Mouse (Mus musculus): ENCODE data around the gene Twf2. TPM values are rescaled to one million over a fixed set of nuclear protein-coding genes. Genes with fewer than 3 reads are reported as not detected.

Gene Twf2
- total and polyA plus RNA-seq, 3 experiments: 66.8 to 101 TPM; not detected in 1

DNA sequence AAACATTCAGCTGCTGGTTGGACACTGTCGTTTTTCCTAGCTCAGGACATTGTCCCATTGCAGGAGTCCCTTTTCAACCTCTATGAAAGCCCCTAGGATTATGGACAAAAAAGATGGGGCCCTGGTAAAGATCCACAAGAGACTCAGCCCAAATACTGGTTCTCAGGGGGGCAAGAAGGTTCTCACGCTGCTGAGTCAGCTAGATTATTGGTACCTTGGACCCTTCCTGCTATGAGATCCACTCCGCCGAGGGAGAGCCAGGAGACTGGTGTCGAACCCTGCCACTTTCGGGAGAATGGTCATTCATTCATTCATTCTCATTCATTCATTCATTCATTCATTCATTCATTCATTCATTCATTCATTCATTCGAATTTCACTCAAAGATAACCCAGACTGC, 14.1 kb downstream of the Twf2 start:
- H3K36me3 ChIP-seq (ENCODE audit: control insufficient read depth in 1 of 2, insufficient read depth in 2 of 2, low read length in 2 of 2): no peaks in the 10 kb centered on the region; a peak in 1 of 4 replicates
- TF ChIP-seq RCOR1 (IDR thresholded peaks at IDR 0.05; ENCODE audit: low read depth, low read length) (no peak), MAFK (IDR thresholded peaks at IDR 0.05; ENCODE audit: borderline replicate concordance, low read depth, low read length) (0 out of 2 replicates have a peak, but pooled peaks have one; percentile 20), NELFE (IDR thresholded peaks at IDR 0.05; ENCODE audit: low read depth, low read length) (no peak), GABPA (IDR thresholded peaks at IDR 0.05; ENCODE audit: low read depth, low read length) (no peak)
- no peaks in the 10 kb centered on the region for H3K4me1 ChIP-seq (ENCODE audit: control insufficient read depth in 1 of 2, insufficient read depth in 2 of 2, low read length in 2 of 2)

DNA sequence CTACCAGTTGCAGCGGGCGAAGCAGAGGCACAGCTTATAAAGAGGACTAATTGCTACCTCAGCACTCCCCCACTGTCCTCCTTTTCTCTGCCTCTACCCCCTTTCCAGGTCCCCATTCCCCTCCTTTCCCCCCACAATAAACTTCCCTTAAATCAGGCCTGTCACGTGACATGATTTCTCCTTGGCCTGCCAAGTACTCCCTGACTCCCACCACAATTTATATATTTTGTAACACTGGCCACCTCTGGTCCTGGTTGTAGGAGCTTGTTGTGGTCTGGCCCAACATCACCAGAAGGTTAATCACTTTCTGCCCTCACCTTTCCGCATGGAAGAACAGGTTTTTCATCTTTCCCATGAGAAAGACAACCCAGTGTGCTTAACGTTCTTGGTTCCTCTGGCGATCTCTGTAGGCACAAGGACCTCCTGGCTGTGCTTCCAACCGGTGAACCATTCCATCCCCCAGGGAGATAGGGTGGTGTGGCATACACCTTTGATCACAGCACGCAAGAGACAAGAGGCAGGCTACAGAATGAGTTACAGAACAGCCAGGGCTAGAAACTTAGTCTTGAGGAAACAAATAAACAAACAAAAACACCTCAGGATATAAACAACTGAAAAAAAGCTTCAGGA, 18.1 kb downstream of the Twf2 start:
- H3K27ac ChIP-seq (ENCODE audit: control insufficient read depth, low read depth, low read length): no peak overlapping the region
- H3K36me3 ChIP-seq (ENCODE audit: control insufficient read depth in 1 of 2, insufficient read depth in 2 of 2, low read length in 2 of 2): no peaks in the 10 kb centered on the region
- no peaks in the 10 kb centered on the region for H3K27me3 ChIP-seq (ENCODE audit: control insufficient read depth in 1 of 2, insufficient read depth in 2 of 2, low read length in 2 of 2)
- DNase-seq (ENCODE audit: low read depth, low spot score): no peak
- no peak overlapping the region for H3K9ac ChIP-seq (ENCODE audit: control insufficient read depth, low read depth, low read length, poor library complexity, severe bottlenecking)
- no peak overlapping the region for H3K4me3 ChIP-seq (ENCODE audit: control insufficient read depth in 1 of 2, insufficient read depth in 1 of 2, low read depth in 2 of 2, low read length in 2 of 2)
- H3K9me3 ChIP-seq (replicated peaks; ENCODE audit: insufficient read depth, low read length): no peaks in the 10 kb centered on the region
- TF ChIP-seq USF1 (IDR thresholded peaks at IDR 0.05; ENCODE audit: low read depth, low read length) (peak; percentile 43), KAT2A (conservative IDR thresholded peaks at IDR 0.05; ENCODE audit: low read depth, low read length) (no peak)
- peaks cover 0 to 5% of the 10 kb centered on the region in 2 experiments; a peak in 2 of 4 replicates for H3K4me1 ChIP-seq (ENCODE audit: control insufficient read depth in 1 of 2, insufficient read depth in 2 of 2, low read length in 2 of 2)
- H3K79me2 ChIP-seq (ENCODE audit: control insufficient read depth, insufficient read depth, low read length, poor library complexity): no peaks in the 10 kb centered on the region

More for the DNA sequence above, 14.1 kb downstream of the Twf2 start:
- Histone ChIP-seq H3K79me2 (ENCODE audit: control insufficient read depth, insufficient read depth, low read length, poor library complexity) (no peaks in the 10 kb centered on the region), H3K9ac (ENCODE audit: control insufficient read depth, low read depth, low read length, poor library complexity, severe bottlenecking) (no peak overlapping the region), H3K4me3 (ENCODE audit: control insufficient read depth in 1 of 2, insufficient read depth in 1 of 2, low read depth in 2 of 2, low read length in 2 of 2) (no peak overlapping the region), H3K27ac (ENCODE audit: control insufficient read depth, low read depth, low read length) (no peak overlapping the region), H3K27me3 (ENCODE audit: control insufficient read depth in 1 of 2, insufficient read depth in 2 of 2, low read length in 2 of 2) (no peaks in the 10 kb centered on the region), H3K9me3 (replicated peaks; ENCODE audit: insufficient read depth, low read length) (no peaks in the 10 kb centered on the region)
- DNase-seq (ENCODE audit: low read depth, low spot score): no peak

- DNase-seq (ENCODE audit: low read depth, low spot score): peak; percentile 60
- Histone ChIP-seq H3K9ac (ENCODE audit: control insufficient read depth, low read depth, low read length, poor library complexity, severe bottlenecking) (no peak within 1 kb of the TSS), H3K4me3 (ENCODE audit: control insufficient read depth in 1 of 2, insufficient read depth in 1 of 2, low read depth in 2 of 2, low read length in 2 of 2) (no peak within 1 kb of the TSS), H3K9me3 (replicated peaks; ENCODE audit: insufficient read depth, low read length) (no peaks in the 10 kb centered on the region), H3K27ac (ENCODE audit: control insufficient read depth, low read depth, low read length) (no peak within 1 kb of the TSS), H3K4me1 (ENCODE audit: control insufficient read depth in 1 of 2, insufficient read depth in 2 of 2, low read length in 2 of 2) (peaks cover 0 to 5% of the 10 kb centered on the region in 2 experiments; a peak in 2 of 4 replicates), H3K36me3 (ENCODE audit: control insufficient read depth in 1 of 2, insufficient read depth in 2 of 2, low read length in 2 of 2) (no peaks in the 10 kb centered on the region), H3K27me3 (ENCODE audit: control insufficient read depth in 1 of 2, insufficient read depth in 2 of 2, low read length in 2 of 2) (no peaks in the 10 kb centered on the region), H3K79me2 (ENCODE audit: control insufficient read depth, insufficient read depth, low read length, poor library complexity) (no peaks in the 10 kb centered on the region)
- peak; percentile 66 for TF ChIP-seq ETS1 (IDR thresholded peaks at IDR 0.05; ENCODE audit: low read depth, low read length)
- TF ChIP-seq MYC (IDR thresholded peaks at IDR 0.05; ENCODE audit: low read depth, low read length): no peak
- peak in 1 of 2 experiments; percentile 54; a peak in 2 of 4 replicates for TF ChIP-seq EP300 (IDR thresholded peaks at IDR 0.05; ENCODE audit: low read depth in 1 of 2, low read length in 2 of 2)
- TF ChIP-seq JUND (IDR thresholded peaks at IDR 0.05; ENCODE audit: low read depth, low read length): no peak
- no peak for TF ChIP-seq NRF1 (IDR thresholded peaks at IDR 0.05; ENCODE audit: insufficient read depth, low read depth, low read length, poor library complexity, severe bottlenecking)
- TF ChIP-seq POLR2AphosphoS2 (IDR thresholded peaks at IDR 0.05; ENCODE audit: low read length): no peak
- no peak for TF ChIP-seq MAZ (IDR thresholded peaks at IDR 0.05; ENCODE audit: low read depth, low read length)
- TF ChIP-seq GATA1 (IDR thresholded peaks at IDR 0.05; ENCODE audit: low read depth, low read length): peak; percentile 53
- no peak for TF ChIP-seq SMC3 (IDR thresholded peaks at IDR 0.05; ENCODE audit: low read depth, low read length)
- TF ChIP-seq UBTF (IDR thresholded peaks at IDR 0.05; ENCODE audit: borderline replicate concordance, insufficient read depth, low read depth, low read length): no peak
Observed at GRCm38 (mm10) chr9:106222261-106222851, 19.4 kb downstream of the Twf2 start, which contains the start of gene Tlr9. Tlr9 (plus strand) TSS chr9:106222598.

All from MEL (cell line).